Mouse (Mus musculus): ENCODE results near the gene Ppp1r9b. TPM values are rescaled to one million over a fixed set of nuclear protein-coding genes. Genes with fewer than 3 reads are reported as not detected.

The Ppp1r9b gene
- total RNA-seq (2023) = 111 TPM

GRCm38 (mm10) chr11:94990749-94991577, at the start of gene Ppp1r9b:
TSS of gene Ppp1r9b (plus strand) at chr11:94991035.

GRCm38 (mm10) chr11:94967419-94967818, 23.4 kb upstream of the Ppp1r9b start, which contains the start of gene Hils1:
TSS of gene Hils1 (plus strand) at chr11:94967593.

DNA sequence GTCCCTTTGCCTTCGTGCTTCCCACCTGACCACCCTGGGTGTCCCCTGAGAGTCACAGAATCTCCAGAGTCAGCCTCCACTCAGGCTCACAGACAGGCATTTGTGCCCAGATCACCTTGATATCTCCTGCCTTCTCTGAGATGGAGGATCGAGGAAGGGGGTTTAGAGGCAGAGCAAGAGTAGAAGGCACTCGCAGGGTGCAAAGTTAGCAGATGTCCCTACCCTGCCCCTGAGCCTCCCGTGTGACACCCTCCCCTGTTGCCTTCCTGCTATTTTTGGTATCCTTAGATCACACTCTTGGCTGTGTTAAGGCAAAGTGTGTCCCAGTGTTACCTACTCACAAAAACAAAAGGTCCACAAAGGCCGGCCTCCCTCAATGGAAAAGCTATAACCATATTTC, 14.6 kb upstream of the Ppp1r9b start, which contains the start of gene Sgca:
Sgca (minus strand) TSS at position 129 of the 400 bp plus-strand sequence.

DNA sequence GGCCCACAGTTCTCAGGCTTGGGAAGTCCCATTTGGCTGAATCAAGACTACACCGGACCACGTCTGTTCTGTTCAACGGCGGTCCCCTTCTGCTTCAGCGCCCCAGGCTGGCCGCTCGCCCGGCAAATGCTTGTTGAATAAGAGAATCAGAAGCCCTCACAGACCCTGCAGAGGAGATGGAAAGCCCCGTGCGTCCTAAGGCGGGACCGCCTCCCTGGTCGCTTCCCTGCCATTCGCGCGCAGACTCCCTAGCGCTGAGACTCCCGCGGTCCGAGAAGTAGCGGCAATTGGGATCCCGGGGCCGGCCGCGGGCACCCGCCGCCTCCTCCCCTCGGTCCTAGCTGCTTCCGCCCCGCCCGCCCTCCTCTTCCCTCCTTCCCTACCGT, 18.8 kb downstream of the Ppp1r9b start, which contains the start of gene Samd14:
Samd14 (plus strand) TSS at position 251 of the 386 bp plus-strand sequence.

DNA sequence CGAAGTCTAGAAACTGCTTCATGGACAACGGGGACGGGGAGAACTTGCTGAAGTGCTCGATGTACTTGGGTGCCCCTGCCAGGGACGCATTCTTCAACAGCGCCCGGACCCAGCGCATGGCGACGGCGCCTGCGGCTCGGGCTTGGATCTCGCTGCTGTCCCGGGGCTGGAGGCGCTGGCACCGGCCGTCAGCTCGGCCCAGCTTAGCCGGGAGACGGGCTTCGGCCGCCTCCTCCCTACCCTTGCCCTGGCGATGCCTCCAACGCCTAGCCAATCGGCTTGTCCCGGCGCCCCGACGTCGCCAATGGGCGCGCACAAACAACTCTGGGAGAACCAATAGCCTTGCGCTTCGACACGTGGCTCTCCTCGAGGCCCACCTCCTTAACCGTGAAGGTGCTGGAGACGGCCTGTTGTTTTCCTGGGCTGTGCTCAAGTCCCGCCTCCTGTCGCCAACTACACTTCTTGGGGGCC, 50.3 kb downstream of the Ppp1r9b start, which contains the start of gene Pdk2:
Pdk2 (minus strand) TSS at position 216 of the 471 bp plus-strand sequence.

Other genes starting within 250 kb of the Ppp1r9b start
- gene Cdc34b, start 249.3 kb upstream of the Ppp1r9b start, total RNA-seq (2023) = not detected
- not detected for gene Tmem92, start 208.3 kb upstream of the Ppp1r9b start, total RNA-seq (2023)
- 0.91 TPM for gene Col1a1, start 54.8 kb upstream of the Ppp1r9b start, total RNA-seq (2023)
- not detected for gene Hils1, start 23.4 kb upstream of the Ppp1r9b start, total RNA-seq (2023)
- not detected for gene Sgca, start 14.7 kb upstream of the Ppp1r9b start, total RNA-seq (2023)
- 0.50 TPM for gene Samd14, start 18.8 kb downstream of the Ppp1r9b start, total RNA-seq (2023)
- 12.2 TPM for gene Pdk2, start 50.3 kb downstream of the Ppp1r9b start, total RNA-seq (2023)
- 4.0 TPM for gene Itga3, start 85.8 kb downstream of the Ppp1r9b start, total RNA-seq (2023)
- not detected for gene Dlx3, start 129.1 kb downstream of the Ppp1r9b start, total RNA-seq (2023)
- not detected for gene Dlx4, start 155.2 kb downstream of the Ppp1r9b start, total RNA-seq (2023)

All from CD4-positive naive resting alpha-beta T cell, adult 76 days (primary cell).